Mouse (Mus musculus): ENCODE data around the gene Ackr2. TPM values are rescaled to one million over a fixed set of nuclear protein-coding genes. Genes with fewer than 3 reads are reported as not detected.

The Ackr2 gene
- polyA plus RNA-seq, 1 experiment from 2014 or later = 0.35 TPM

DNA sequence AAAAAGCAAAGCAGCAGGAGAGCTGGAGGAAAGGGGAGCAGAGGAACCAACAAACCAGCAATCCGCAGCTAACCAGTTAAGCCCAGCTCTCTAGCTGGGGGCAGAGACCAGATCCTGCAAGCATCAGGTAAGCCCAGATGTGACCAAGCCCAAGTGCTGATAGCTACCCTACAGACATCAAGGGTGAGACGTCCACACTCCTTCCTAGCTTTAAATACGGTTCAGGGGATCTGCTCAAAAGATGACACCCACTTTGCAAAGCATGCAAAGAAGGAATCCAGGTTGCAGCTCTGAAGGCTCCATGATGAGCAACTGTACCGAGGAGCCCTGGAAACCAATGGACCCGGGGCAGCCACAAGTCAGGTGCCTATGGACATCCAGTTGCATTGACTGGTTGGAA lies 8.3 kb downstream of the Ackr2 start:
- TF ChIP-seq EP300 (optimal IDR thresholded peaks at IDR 0.05) = no peak
- no peak for TF ChIP-seq CTCF (IDR thresholded peaks at IDR 0.05; ENCODE audit: low read depth)
- DNase-seq (ENCODE audit: low spot score) (no peak), ATAC-seq (ENCODE audit: low FRiP score, low TSS enrichment) (no peak)
- Histone ChIP-seq H3K36me3 (ENCODE audit: control insufficient read depth, insufficient read depth, low read length) (no peaks in the 10 kb centered on the region), H3K4me2 (replicated peaks; ENCODE audit: low read depth) (no peak overlapping the region), H3K4me1 (replicated peaks; ENCODE audit: control insufficient read depth, insufficient read depth) (no peaks in the 10 kb centered on the region), H3K27me3 (ENCODE audit: control insufficient read depth, insufficient read depth, low read length) (no peaks in the 10 kb centered on the region), H3K9ac (ENCODE audit: low read length) (no peak overlapping the region), H3K27ac (replicated peaks) (no peak overlapping the region), H3K4me3 (ENCODE audit: low read depth, low read length) (no peak overlapping the region), H3K9me3 (ENCODE audit: control insufficient read depth, low read length) (no peaks in the 10 kb centered on the region)
- 81% methylated on average over 5 of the region's 5 CpGs for WGBS

DNA sequence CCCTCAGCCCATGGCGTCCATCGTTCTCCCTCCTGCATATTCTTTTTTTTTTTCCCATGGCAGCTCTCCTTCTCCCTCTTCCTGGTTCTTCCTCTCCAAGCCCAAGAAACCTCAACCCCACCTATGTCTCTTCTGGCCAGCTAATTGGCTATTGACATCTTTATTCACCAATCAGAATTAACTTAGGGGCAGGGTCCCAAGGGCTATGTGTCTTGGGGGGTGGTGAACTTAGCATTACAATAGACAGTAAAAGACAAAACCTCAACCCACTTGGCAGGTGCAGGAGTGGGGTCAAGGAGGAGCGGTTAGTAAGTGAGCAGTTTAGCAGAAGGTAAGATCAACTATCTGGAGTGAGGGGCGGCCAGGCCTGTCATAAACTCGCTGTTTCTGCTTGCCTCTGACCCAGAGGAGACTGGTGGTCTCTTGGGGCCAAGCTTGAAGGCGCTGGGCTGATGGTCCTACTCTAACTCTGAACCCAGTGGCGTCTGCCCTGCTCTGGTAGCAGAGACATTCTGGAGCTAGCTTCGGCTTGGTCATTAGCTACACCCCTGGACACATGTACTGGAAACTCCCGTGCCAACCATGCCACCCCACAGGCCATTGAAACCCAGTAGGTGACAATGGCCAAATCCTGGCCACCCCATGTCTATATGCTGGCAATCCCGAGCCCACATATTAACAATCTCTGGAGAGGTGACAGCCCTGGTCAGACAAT lies 9.4 kb downstream of the Ackr2 start:
- WGBS = 70% methylated on average over 10 of the region's 10 CpGs
- no peaks in the 10 kb centered on the region for H3K36me3 ChIP-seq (ENCODE audit: control insufficient read depth, insufficient read depth, low read length)

DNA sequence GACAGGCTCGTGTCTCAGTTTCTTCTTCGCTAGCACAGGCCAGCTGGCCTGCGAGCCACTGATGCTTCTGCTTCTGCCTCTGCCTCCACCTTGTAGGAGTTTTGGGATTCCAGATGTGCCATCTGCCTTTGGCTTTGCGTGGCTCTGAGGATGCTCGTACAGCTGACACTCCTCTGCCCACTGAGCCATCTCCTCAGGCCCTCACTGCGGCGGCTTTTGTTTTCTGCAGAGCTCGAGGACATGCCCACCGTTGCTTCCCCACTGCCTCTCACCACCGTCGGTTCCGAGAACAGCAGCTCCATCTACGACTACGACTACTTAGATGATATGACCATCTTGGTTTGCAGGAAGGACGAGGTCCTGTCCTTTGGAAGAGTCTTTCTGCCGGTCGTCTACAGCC lies 10.2 kb downstream of the Ackr2 start:
- Histone ChIP-seq H3K36me3 (ENCODE audit: control insufficient read depth, insufficient read depth, low read length) (no peaks in the 10 kb centered on the region), H3K9ac (ENCODE audit: low read length) (no peak overlapping the region), H3K4me1 (replicated peaks; ENCODE audit: control insufficient read depth, insufficient read depth) (no peaks in the 10 kb centered on the region), H3K4me2 (replicated peaks; ENCODE audit: low read depth) (no peak overlapping the region), H3K4me3 (ENCODE audit: low read depth, low read length) (no peak overlapping the region), H3K9me3 (ENCODE audit: control insufficient read depth, low read length) (no peaks in the 10 kb centered on the region), H3K27me3 (ENCODE audit: control insufficient read depth, insufficient read depth, low read length) (no peaks in the 10 kb centered on the region), H3K27ac (replicated peaks) (no peak overlapping the region)
- ATAC-seq (ENCODE audit: low FRiP score, low TSS enrichment) (no peak), DNase-seq (ENCODE audit: low spot score) (no peak)
- 88% methylated on average over 17 of the region's 17 CpGs for WGBS
- no peak for TF ChIP-seq EP300 (optimal IDR thresholded peaks at IDR 0.05)
- no peak for TF ChIP-seq CTCF (IDR thresholded peaks at IDR 0.05; ENCODE audit: low read depth)

More for the DNA sequence above, 9.4 kb downstream of the Ackr2 start:
- DNase-seq (ENCODE audit: low spot score) (no peak), ATAC-seq (ENCODE audit: low FRiP score, low TSS enrichment) (no peak)
- Histone ChIP-seq H3K4me1 (replicated peaks; ENCODE audit: control insufficient read depth, insufficient read depth) (no peaks in the 10 kb centered on the region), H3K27me3 (ENCODE audit: control insufficient read depth, insufficient read depth, low read length) (no peaks in the 10 kb centered on the region), H3K9ac (ENCODE audit: low read length) (no peak overlapping the region), H3K27ac (replicated peaks) (no peak overlapping the region), H3K4me3 (ENCODE audit: low read depth, low read length) (no peak overlapping the region), H3K4me2 (replicated peaks; ENCODE audit: low read depth) (no peak overlapping the region), H3K9me3 (ENCODE audit: control insufficient read depth, low read length) (no peaks in the 10 kb centered on the region)
- no peak for TF ChIP-seq CTCF (IDR thresholded peaks at IDR 0.05; ENCODE audit: low read depth)
- no peak for TF ChIP-seq EP300 (optimal IDR thresholded peaks at IDR 0.05)

DNA sequence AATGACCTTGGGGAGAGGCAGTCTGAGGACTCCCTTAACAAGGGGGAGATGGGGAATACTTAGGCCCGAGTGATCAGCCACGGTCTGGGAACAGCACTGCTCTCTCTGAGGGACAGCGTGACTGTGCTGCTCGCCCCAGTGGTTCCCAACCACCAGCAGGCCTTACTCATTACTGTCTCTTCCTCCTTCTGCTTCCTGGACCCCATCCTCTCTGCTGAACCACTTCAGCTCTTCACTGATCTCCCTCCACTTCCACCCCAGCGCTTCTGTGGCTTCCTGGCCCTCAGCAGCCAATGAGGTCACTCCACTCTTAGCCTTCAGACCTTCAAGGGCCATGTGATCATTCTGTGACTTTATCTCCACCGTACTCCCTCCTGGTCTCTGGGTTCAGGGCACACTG lies 11.5 kb downstream of the Ackr2 start:
- H3K4me3 ChIP-seq (ENCODE audit: low read depth, low read length) = no peak overlapping the region
- no peak for ATAC-seq (ENCODE audit: low FRiP score, low TSS enrichment)
- no peaks in the 10 kb centered on the region for H3K36me3 ChIP-seq (ENCODE audit: control insufficient read depth, insufficient read depth, low read length)
- no peaks in the 10 kb centered on the region for H3K27me3 ChIP-seq (ENCODE audit: control insufficient read depth, insufficient read depth, low read length)
- H3K4me1 ChIP-seq (replicated peaks; ENCODE audit: control insufficient read depth, insufficient read depth) = no peaks in the 10 kb centered on the region
- no peaks in the 10 kb centered on the region for H3K9me3 ChIP-seq (ENCODE audit: control insufficient read depth, low read length)
- H3K9ac ChIP-seq (ENCODE audit: low read length) = no peak overlapping the region
- no peak overlapping the region for H3K4me2 ChIP-seq (replicated peaks; ENCODE audit: low read depth)
- no peak overlapping the region for H3K27ac ChIP-seq (replicated peaks)
- 79% methylated on average over 6 of the region's 6 CpGs for WGBS
- DNase-seq (ENCODE audit: low spot score) = no peak
- TF ChIP-seq EP300 (optimal IDR thresholded peaks at IDR 0.05) (no peak), CTCF (IDR thresholded peaks at IDR 0.05; ENCODE audit: low read depth) (no peak)

DNA sequence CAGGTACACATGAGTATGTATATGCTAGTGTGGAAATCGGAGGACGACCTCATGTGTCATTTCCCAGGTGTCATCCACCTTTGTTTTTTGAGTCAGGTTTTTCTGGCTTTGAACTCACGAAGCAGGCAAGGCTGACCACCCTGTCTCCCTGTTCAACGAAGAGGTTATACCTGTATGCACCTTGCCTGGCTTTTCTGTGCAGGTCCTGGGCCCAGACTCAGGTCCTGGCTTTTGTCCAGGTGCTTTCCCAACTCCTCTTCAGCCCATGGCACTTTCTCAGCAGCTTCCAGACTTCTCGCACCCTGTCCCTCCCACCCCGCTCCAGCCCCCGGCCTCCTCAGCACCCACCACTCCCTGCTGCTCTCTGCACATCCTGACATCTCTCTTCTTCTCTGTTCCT lies 13.0 kb downstream of the Ackr2 start:
- 80% methylated on average over 7 of the region's 7 CpGs for whole genome bisulfite sequencing
- no peaks in the 10 kb centered on the region for H3K36me3 ChIP-seq (ENCODE audit: control insufficient read depth, insufficient read depth, low read length)
- no peak overlapping the region for H3K9ac ChIP-seq (ENCODE audit: low read length)
- no peak overlapping the region for H3K4me2 ChIP-seq (replicated peaks; ENCODE audit: low read depth)
- no peaks in the 10 kb centered on the region for H3K9me3 ChIP-seq (ENCODE audit: control insufficient read depth, low read length)
- TF ChIP-seq EP300 (optimal IDR thresholded peaks at IDR 0.05) (no peak), CTCF (IDR thresholded peaks at IDR 0.05; ENCODE audit: low read depth) (no peak)
- no peak for DNase-seq (ENCODE audit: low spot score)
- H3K4me1 ChIP-seq (replicated peaks; ENCODE audit: control insufficient read depth, insufficient read depth) = peaks cover 3% of the 10 kb centered on the region; the same call in 1 of the 2 replicates
- H3K4me3 ChIP-seq (ENCODE audit: low read depth, low read length) = no peak overlapping the region
- no peaks in the 10 kb centered on the region for H3K27me3 ChIP-seq (ENCODE audit: control insufficient read depth, insufficient read depth, low read length)
- no peak for ATAC-seq (ENCODE audit: low FRiP score, low TSS enrichment)
- H3K27ac ChIP-seq (replicated peaks) = no peak overlapping the region

DNA sequence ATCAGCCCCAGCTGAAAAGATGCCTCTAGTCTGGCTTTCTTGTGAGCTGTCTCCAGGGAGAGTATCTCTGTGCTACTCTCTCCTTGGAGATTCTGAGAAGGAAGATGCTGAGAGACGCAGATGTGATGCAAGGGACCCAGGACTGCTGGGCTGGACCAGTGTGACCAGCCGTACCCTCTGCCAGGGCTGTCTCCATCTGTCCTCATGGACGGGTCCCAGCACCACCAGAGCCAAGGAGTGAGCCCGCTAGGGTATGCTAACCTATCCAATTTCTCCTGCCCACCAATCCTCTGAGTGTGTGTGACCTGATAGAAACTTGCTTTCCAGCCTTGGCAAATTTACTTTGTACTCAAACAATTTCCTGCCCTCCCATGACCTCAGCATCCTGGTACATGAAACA lies 14.6 kb downstream of the Ackr2 start:
- DNase-seq (ENCODE audit: low spot score) = no peak
- Histone ChIP-seq H3K27ac (replicated peaks) (no peak overlapping the region), H3K4me2 (replicated peaks; ENCODE audit: low read depth) (no peak overlapping the region), H3K27me3 (ENCODE audit: control insufficient read depth, insufficient read depth, low read length) (no peaks in the 10 kb centered on the region), H3K4me1 (replicated peaks; ENCODE audit: control insufficient read depth, insufficient read depth) (peaks cover 3% of the 10 kb centered on the region; the same call in 1 of the 2 replicates), H3K9ac (ENCODE audit: low read length) (no peak overlapping the region), H3K36me3 (ENCODE audit: control insufficient read depth, insufficient read depth, low read length) (no peaks in the 10 kb centered on the region), H3K9me3 (ENCODE audit: control insufficient read depth, low read length) (no peaks in the 10 kb centered on the region), H3K4me3 (ENCODE audit: low read depth, low read length) (no peak overlapping the region)
- ATAC-seq (ENCODE audit: low FRiP score, low TSS enrichment) = no peak
- no peak for TF ChIP-seq EP300 (optimal IDR thresholded peaks at IDR 0.05)
- no peak for TF ChIP-seq CTCF (IDR thresholded peaks at IDR 0.05; ENCODE audit: low read depth)
- 81% methylated on average over 4 of the region's 4 CpGs for WGBS
